Mouse (Mus musculus): Measurements from ENCODE around the gene Map7. TPM values are rescaled to one million over a fixed set of nuclear protein-coding genes. Genes with fewer than 3 reads are reported as not detected.

Map7 gene
- polyA plus RNA-seq, 1 experiment from 2014 or later = 47.0 TPM

GRCm38 (mm10) chr10:20214418-20214817, 66.1 kb downstream of the Map7 start:
- H3K27ac ChIP-seq (ENCODE audit: low read depth, low read length) = no peak overlapping the region
- 43% methylated on average over 4 of the region's 4 CpGs for WGBS
- no peak for TF ChIP-seq CTCF (IDR thresholded peaks at IDR 0.05; ENCODE audit: low read depth)
- H3K27me3 ChIP-seq (replicated peaks; ENCODE audit: control insufficient read depth, insufficient read depth, low read length) = no peaks in the 10 kb centered on the region
- H3K4me1 ChIP-seq (replicated peaks; ENCODE audit: control insufficient read depth, insufficient read depth, low read length) = 0 out of 2 replicates have a peak, but pooled peaks cover 2% of the 10 kb centered on the region
- H3K9me3 ChIP-seq (ENCODE audit: control insufficient read depth) = no peaks in the 10 kb centered on the region
- H3K4me3 ChIP-seq (ENCODE audit: low read depth, low read length) = no peak overlapping the region
- no peak overlapping the region for H3K4me2 ChIP-seq (replicated peaks; ENCODE audit: low read depth)
- no peaks in the 10 kb centered on the region for H3K36me3 ChIP-seq (ENCODE audit: control insufficient read depth, insufficient read depth)
- peak; percentile 41 for ATAC-seq
- no peak overlapping the region for H3K9ac ChIP-seq (ENCODE audit: low read depth, low read length)

- Histone ChIP-seq H3K4me1 (replicated peaks; ENCODE audit: control insufficient read depth, insufficient read depth, low read length) (0 out of 2 replicates have a peak, but pooled peaks cover 2% of the 10 kb centered on the region), H3K9me3 (ENCODE audit: control insufficient read depth) (no peaks in the 10 kb centered on the region), H3K4me2 (replicated peaks; ENCODE audit: low read depth) (no peak overlapping the region), H3K27ac (ENCODE audit: low read depth, low read length) (peak overlapping the region; percentile 2; the same call in 1 of the 2 replicates), H3K27me3 (replicated peaks; ENCODE audit: control insufficient read depth, insufficient read depth, low read length) (no peaks in the 10 kb centered on the region), H3K36me3 (ENCODE audit: control insufficient read depth, insufficient read depth) (no peaks in the 10 kb centered on the region), H3K9ac (ENCODE audit: low read depth, low read length) (no peak overlapping the region), H3K4me3 (ENCODE audit: low read depth, low read length) (no peak overlapping the region)
- ATAC-seq = 0 out of 2 replicates have a peak, but pooled peaks have one; percentile 15
- WGBS = 51% methylated on average over 6 of the region's 6 CpGs
- TF ChIP-seq CTCF (IDR thresholded peaks at IDR 0.05; ENCODE audit: low read depth) = no peak
These were observed 68.7 kb downstream of the Map7 start for GRCm38 (mm10) chr10:20216982-20217381.

- WGBS = 79% methylated on average over 4 of the region's 4 CpGs
- Histone ChIP-seq H3K27me3 (replicated peaks; ENCODE audit: control insufficient read depth, insufficient read depth, low read length) (no peaks in the 10 kb centered on the region), H3K27ac (ENCODE audit: low read depth, low read length) (no peak overlapping the region), H3K4me3 (ENCODE audit: low read depth, low read length) (no peak overlapping the region), H3K9me3 (ENCODE audit: control insufficient read depth) (no peaks in the 10 kb centered on the region), H3K4me2 (replicated peaks; ENCODE audit: low read depth) (no peak overlapping the region), H3K36me3 (ENCODE audit: control insufficient read depth, insufficient read depth) (no peaks in the 10 kb centered on the region), H3K9ac (ENCODE audit: low read depth, low read length) (no peak overlapping the region), H3K4me1 (replicated peaks; ENCODE audit: control insufficient read depth, insufficient read depth, low read length) (0 out of 2 replicates have a peak, but pooled peaks cover 4% of the 10 kb centered on the region)
- ATAC-seq = no peak
- TF ChIP-seq CTCF (IDR thresholded peaks at IDR 0.05; ENCODE audit: low read depth) = 0 out of 2 replicates have a peak, but pooled peaks have one; percentile 24
These were observed 70.6 kb downstream of the Map7 start for GRCm38 (mm10) chr10:20218866-20219265.

GRCm38 (mm10) chr10:20219538-20219937, 71.3 kb downstream of the Map7 start:
- H3K9ac ChIP-seq (ENCODE audit: low read depth, low read length) = no peak overlapping the region

GRCm38 (mm10) chr10:20220443-20221071, 72.3 kb downstream of the Map7 start:
- no peaks in the 10 kb centered on the region for H3K36me3 ChIP-seq (ENCODE audit: control insufficient read depth, insufficient read depth)
- ATAC-seq = peak; percentile 62
- H3K9ac ChIP-seq (ENCODE audit: low read depth, low read length) = no peak overlapping the region
- peak overlapping the region; percentile 55 for H3K27ac ChIP-seq (ENCODE audit: low read depth, low read length)
- no peak overlapping the region for H3K4me3 ChIP-seq (ENCODE audit: low read depth, low read length)
- no peak overlapping the region for H3K4me2 ChIP-seq (replicated peaks; ENCODE audit: low read depth)
- no peak for TF ChIP-seq CTCF (IDR thresholded peaks at IDR 0.05; ENCODE audit: low read depth)
- H3K9me3 ChIP-seq (ENCODE audit: control insufficient read depth) = no peaks in the 10 kb centered on the region
- no peaks in the 10 kb centered on the region for H3K27me3 ChIP-seq (replicated peaks; ENCODE audit: control insufficient read depth, insufficient read depth, low read length)
- 36% methylated on average over 10 of the region's 10 CpGs for WGBS
- 0 out of 2 replicates have a peak, but pooled peaks cover 4% of the 10 kb centered on the region for H3K4me1 ChIP-seq (replicated peaks; ENCODE audit: control insufficient read depth, insufficient read depth, low read length)

More at GRCm38 (mm10) chr10:20219538-20219937, 71.3 kb downstream of the Map7 start:
- WGBS = 61% methylated on average over 8 of the region's 8 CpGs
- TF ChIP-seq CTCF (IDR thresholded peaks at IDR 0.05; ENCODE audit: low read depth) = no peak
- Histone ChIP-seq H3K27me3 (replicated peaks; ENCODE audit: control insufficient read depth, insufficient read depth, low read length) (no peaks in the 10 kb centered on the region), H3K9me3 (ENCODE audit: control insufficient read depth) (no peaks in the 10 kb centered on the region), H3K27ac (ENCODE audit: low read depth, low read length) (peak overlapping the region; percentile 54; the same call in 1 of the 2 replicates), H3K4me1 (replicated peaks; ENCODE audit: control insufficient read depth, insufficient read depth, low read length) (0 out of 2 replicates have a peak, but pooled peaks cover 4% of the 10 kb centered on the region), H3K36me3 (ENCODE audit: control insufficient read depth, insufficient read depth) (no peaks in the 10 kb centered on the region), H3K4me3 (ENCODE audit: low read depth, low read length) (no peak overlapping the region), H3K4me2 (replicated peaks; ENCODE audit: low read depth) (no peak overlapping the region)
- ATAC-seq = no peak

- no peak for ATAC-seq
- no peak overlapping the region for H3K9ac ChIP-seq (ENCODE audit: low read depth, low read length)
- TF ChIP-seq CTCF (IDR thresholded peaks at IDR 0.05; ENCODE audit: low read depth) = no peak
- 83% methylated on average over 4 of the region's 4 CpGs for WGBS
- H3K36me3 ChIP-seq (ENCODE audit: control insufficient read depth, insufficient read depth) = no peaks in the 10 kb centered on the region
- H3K4me2 ChIP-seq (replicated peaks; ENCODE audit: low read depth) = no peak overlapping the region
- 0 out of 2 replicates have a peak, but pooled peaks cover 4% of the 10 kb centered on the region for H3K4me1 ChIP-seq (replicated peaks; ENCODE audit: control insufficient read depth, insufficient read depth, low read length)
- no peak overlapping the region for H3K4me3 ChIP-seq (ENCODE audit: low read depth, low read length)
- no peaks in the 10 kb centered on the region for H3K27me3 ChIP-seq (replicated peaks; ENCODE audit: control insufficient read depth, insufficient read depth, low read length)
- no peak overlapping the region for H3K27ac ChIP-seq (ENCODE audit: low read depth, low read length)
- no peaks in the 10 kb centered on the region for H3K9me3 ChIP-seq (ENCODE audit: control insufficient read depth)
These were observed 73.7 kb downstream of the Map7 start for GRCm38 (mm10) chr10:20222011-20222410.
